Mouse (Mus musculus) kidney, adult 2 months (tissue): ENCODE measurements around the gene Hist2h3c1. TPM values are rescaled to one million over a fixed set of nuclear protein-coding genes. Genes with fewer than 3 reads are reported as not detected.

Source experiments
- DNase-seq: peaks from one replicate; pipeline ENCODE4 v3.0.0; 2021
- H3K27ac ChIP-seq: fragments of 200-500 bp; 2 replicates; pipeline ENCODE4 v1.5.1; 2012; ENCODE audit warnings: low read depth, low read length, control low read depth, inconsistent platforms; ENCODE audit not compliant: insufficient read depth
- H3K27me3 ChIP-seq: fragments of 200-500 bp; replicated peaks from 2 replicates; pipeline ENCODE4 v1.6.1; 2012; ENCODE audit warnings: mild to moderate bottlenecking, moderate library complexity, low read length, inconsistent platforms; ENCODE audit not compliant: control insufficient read depth, insufficient read depth
- H3K36me3 ChIP-seq: fragments of 200-500 bp; 2 replicates; pipeline ENCODE4 v1.6.1; 2012; ENCODE audit warnings: mild to moderate bottlenecking, moderate library complexity, low read length, inconsistent platforms; ENCODE audit not compliant: control insufficient read depth, insufficient read depth
- H3K4me1 ChIP-seq: fragments of 200-500 bp; 2 replicates; pipeline ENCODE4 v1.6.1; 2011; ENCODE audit warnings: low read length; ENCODE audit not compliant: control insufficient read depth, insufficient read depth
- H3K4me3 ChIP-seq: fragments of 200-500 bp; 2 replicates; pipeline ENCODE4 v1.5.1; 2011; ENCODE audit warnings: mild to moderate bottlenecking, low read depth, low read length, control low read depth; ENCODE audit not compliant: insufficient read depth
- CTCF ChIP-seq: fragments of 200-500 bp; conservative IDR thresholded peaks from 2 replicates; pipeline ENCODE4 v1.5.1; 2011; ENCODE audit warnings: low read depth, mild to moderate bottlenecking, control low read depth, low read length, moderate library complexity, mixed read lengths; ENCODE audit not compliant: insufficient read depth, insufficient read length
- POLR2A ChIP-seq: fragments of 200-500 bp; IDR thresholded peaks from one replicate; pipeline ENCODE4 v1.6.1; 2011; ENCODE audit warnings: low read depth, low read length, control low read depth
- WGBS: fragments of 180-500 bp; shearing (Covaris S2); methylation state at CpG from one replicate; pipeline ENCODE4 v1.1.7; 2018; 5-methylcytosine and 5-hydroxymethylcytosine counted together
- polyA plus RNA-seq: library from polyadenylated mRNA; depleted of rRNA; stranded (reverse); fragments of >200 nt; gene quantifications from 2 replicates; pipeline ENCODE4 v1.2.3, GENCODE M21; 2012

Gene Hist2h3c1
- polyA plus RNA-seq, 1 experiment: not detected

DNA sequence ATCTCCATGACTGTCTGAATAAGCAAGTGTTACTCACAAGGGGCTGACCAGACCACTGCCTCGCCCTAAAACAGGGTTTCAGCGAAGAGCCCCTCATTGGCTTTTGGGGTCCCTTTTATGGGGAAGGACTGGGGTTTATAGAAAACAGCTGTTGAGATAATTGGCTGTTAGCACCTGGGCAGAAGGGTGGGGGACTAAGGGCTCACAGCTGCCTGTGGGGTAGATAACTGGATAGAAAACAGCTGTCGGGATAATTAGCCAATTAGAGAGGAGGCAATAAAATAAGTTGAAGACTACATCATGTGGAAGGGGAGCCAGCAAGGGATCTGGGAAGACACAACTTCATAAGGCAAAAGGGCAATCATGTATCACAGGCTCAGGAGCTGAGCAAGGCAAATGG, 4.4 kb downstream of the Hist2h3c1 start:
- Histone ChIP-seq H3K27me3 (no peaks in the 10 kb centered on the region), H3K27ac (no peak overlapping the region), H3K4me1 (no peaks in the 10 kb centered on the region), H3K4me3 (no peak overlapping the region), H3K36me3 (no peaks in the 10 kb centered on the region)
- TF ChIP-seq POLR2A (no peak), CTCF (no peak)
- WGBS: 74% methylated on average over 3 of the region's 3 CpGs
- DNase-seq: no peak

DNA sequence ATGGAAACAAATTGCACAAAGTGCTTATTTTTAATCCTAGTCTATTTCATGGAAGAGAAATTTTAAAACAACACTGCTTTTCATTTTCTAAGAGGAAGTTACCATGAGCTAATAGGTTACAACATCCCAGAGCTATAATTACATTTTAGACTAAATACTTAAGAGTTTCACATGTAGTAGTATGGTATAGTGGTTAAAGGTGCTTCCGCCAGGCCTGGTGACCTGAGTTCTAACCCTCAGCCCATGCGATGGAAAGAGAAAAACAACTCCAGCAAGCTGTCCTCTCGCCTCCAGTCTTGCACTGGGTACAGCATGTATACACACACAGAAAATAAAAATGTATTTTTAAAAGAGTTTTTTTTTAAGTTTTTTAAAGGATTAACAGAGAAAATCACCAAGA, 5.3 kb downstream of the Hist2h3c1 start:
- WGBS: 87% methylated on average over 3 of the region's 3 CpGs
- no peak overlapping the region for H3K27ac ChIP-seq
- H3K4me1 ChIP-seq: no peaks in the 10 kb centered on the region
- no peak for DNase-seq
- no peaks in the 10 kb centered on the region for H3K27me3 ChIP-seq
- TF ChIP-seq CTCF (no peak), POLR2A (no peak)
- H3K4me3 ChIP-seq: no peak overlapping the region
- H3K36me3 ChIP-seq: no peaks in the 10 kb centered on the region

DNA sequence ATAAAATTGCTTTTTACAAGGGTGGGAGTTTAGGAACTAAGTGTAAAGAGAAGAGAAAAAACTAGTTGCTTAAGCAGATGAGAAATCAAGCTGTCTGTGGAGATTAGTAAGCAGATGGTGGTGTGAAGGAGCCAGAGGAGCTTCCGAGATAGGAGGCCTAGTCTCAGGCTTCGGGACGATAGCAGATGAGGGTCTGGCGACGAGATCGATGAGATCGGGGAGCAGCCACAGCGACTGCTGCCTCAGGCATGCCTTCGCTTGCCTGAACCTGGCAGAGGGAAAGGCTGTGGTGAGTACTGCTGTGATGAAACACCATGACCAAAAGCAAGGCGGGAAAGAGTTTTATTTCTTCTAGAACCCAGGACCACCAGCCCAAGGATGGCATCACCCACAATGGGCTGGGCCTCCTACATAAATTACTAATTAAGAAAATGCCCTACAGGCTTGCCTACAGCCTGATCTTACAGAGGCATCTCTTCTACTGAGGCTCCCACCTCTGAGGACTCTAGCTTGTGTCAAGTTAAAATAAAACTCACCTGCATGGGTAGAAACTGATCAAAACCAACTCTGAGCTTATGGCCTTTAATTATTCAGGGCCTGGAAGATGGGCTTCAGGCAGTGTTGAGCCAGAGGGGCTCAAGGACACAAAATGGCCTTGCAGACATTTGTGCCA, 8.3 kb downstream of the Hist2h3c1 start:
- no peaks in the 10 kb centered on the region for H3K4me1 ChIP-seq
- H3K27me3 ChIP-seq: no peaks in the 10 kb centered on the region
- H3K27ac ChIP-seq: no peak overlapping the region
- 82% methylated on average over 10 of the region's 10 CpGs for WGBS
- DNase-seq: no peak
- no peak overlapping the region for H3K4me3 ChIP-seq
- H3K36me3 ChIP-seq: no peaks in the 10 kb centered on the region
- TF ChIP-seq POLR2A (no peak), CTCF (no peak)

DNA sequence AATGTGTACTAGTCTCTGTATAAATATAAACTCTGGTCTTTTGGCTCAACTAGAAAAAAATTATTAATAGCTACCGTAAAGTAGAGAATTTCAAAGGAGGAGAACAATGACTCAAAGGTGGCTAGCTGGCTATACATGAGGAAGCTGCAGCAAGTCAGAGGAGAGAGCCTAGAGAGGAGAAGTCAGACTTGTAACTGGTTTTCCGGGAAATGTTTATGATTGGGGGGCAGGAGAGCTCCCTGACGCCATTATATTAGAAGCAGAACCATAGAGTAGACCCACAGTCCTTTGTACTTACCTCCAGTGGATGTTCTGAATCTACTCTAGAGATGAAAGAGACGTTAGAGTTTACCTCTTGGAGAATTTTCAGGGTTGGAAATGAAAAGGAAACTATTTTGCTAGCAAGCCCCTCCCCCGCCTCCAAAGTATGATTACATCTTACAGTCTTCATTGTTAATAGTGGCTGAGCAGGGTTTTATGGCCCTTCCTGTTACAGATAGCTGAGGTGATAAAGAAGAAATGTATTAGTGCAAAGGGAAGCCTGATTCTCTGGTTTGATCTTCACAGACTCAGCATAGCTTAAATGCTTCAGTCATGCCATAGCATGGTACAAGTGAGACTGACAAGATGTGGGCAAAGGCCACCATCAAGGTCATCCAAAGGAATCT, 9.6 kb downstream of the Hist2h3c1 start:
- TF ChIP-seq POLR2A (no peak), CTCF (no peak)
- Histone ChIP-seq H3K27me3 (no peaks in the 10 kb centered on the region), H3K4me3 (no peak overlapping the region), H3K27ac (no peak overlapping the region), H3K36me3 (no peaks in the 10 kb centered on the region), H3K4me1 (no peaks in the 10 kb centered on the region)
- DNase-seq: no peak
- WGBS: 65% methylated on average over 5 of the region's 5 CpGs

DNA sequence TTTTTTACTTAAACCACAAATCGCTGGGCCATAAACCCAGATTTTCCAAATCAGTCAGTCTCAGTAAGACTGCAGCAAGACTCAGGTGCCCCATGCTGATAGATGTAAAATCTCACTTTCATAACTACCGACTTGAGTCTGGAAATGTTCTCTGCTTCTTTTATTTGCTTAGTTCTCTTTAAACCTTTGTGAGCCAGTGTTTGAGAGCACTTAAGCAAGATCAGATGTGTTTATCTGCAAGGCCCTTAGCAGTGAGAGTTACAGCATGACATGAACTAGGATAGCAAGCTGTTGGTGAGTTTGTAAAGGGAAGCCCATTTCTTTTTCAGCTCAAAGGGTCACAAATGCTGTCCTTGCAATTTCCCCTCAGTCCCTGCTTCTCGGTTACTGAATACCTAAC, 10.7 kb downstream of the Hist2h3c1 start:
- WGBS: 80% methylated on average over 3 of the region's 3 CpGs
- DNase-seq: no peak
- H3K27me3 ChIP-seq: no peaks in the 10 kb centered on the region
- H3K4me1 ChIP-seq: peaks cover 4% of the 10 kb centered on the region; the same call in 1 of the 2 replicates
- H3K4me3 ChIP-seq: no peak overlapping the region
- TF ChIP-seq CTCF: no peak
- TF ChIP-seq POLR2A: no peak
- no peaks in the 10 kb centered on the region for H3K36me3 ChIP-seq
- H3K27ac ChIP-seq: no peak overlapping the region

DNA sequence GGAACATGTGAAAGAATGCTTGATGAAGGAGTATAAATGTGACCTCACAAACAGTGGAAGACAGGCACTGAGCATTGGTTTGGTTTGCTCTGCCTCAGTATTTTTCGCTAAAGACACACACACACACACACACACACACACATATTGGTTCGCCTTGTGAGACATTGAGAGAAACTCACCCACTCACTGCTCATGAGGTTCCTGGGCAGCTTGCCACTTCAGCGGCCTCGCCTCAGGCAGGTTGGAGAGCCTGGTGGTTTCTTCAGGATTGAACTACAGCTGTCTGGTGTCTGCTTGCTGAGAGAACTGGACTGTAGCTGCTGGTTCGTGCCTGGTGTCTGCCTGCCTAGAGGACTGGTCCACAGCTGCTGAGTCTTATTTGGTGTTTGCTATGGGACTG, 13.7 kb downstream of the Hist2h3c1 start:
- Histone ChIP-seq H3K27me3 (no peaks in the 10 kb centered on the region), H3K36me3 (no peaks in the 10 kb centered on the region), H3K27ac (no peak overlapping the region), H3K4me3 (no peak overlapping the region), H3K4me1 (peaks cover 4% of the 10 kb centered on the region; the same call in 1 of the 2 replicates)
- TF ChIP-seq CTCF: no peak
- no peak for TF ChIP-seq POLR2A
- 95% methylated on average over 5 of the region's 5 CpGs for WGBS
- DNase-seq: no peak

DNA sequence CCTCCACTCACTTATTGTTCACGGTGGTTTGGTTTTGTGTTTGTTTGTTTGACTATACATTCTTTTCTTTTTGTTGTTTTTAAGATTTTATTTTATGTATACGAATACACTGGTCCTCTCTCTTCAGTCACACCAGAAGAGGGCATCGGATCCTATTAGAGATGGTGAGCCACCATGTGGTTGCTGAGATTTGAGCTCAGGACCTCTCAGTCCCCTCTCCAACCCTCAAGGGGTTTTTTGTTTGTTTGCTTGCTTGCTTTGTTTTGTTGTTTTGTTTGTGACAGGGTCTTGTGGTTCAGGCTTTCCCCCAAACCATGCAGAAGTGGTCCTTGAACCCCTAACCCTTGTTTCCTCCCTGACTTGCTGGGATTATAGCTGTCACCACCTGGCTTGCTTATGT, 15.1 kb downstream of the Hist2h3c1 start:
- no peaks in the 10 kb centered on the region for H3K27me3 ChIP-seq
- 70% methylated on average over 3 of the region's 3 CpGs for WGBS
- peak overlapping the region; percentile 60; the same call in 1 of the 2 replicates for H3K27ac ChIP-seq
- DNase-seq: no peak
- H3K4me3 ChIP-seq: no peak overlapping the region
- H3K4me1 ChIP-seq: peaks cover 4% of the 10 kb centered on the region; the same call in 1 of the 2 replicates
- H3K36me3 ChIP-seq: no peaks in the 10 kb centered on the region
- TF ChIP-seq CTCF (no peak), POLR2A (no peak)
